Mouse (Mus musculus): ENCODE data around the gene Prpf31. TPM values are rescaled to one million over a fixed set of nuclear protein-coding genes. Genes with fewer than 3 reads are reported as not detected.

Gene Prpf31
- polyA plus RNA-seq (2014; fragmentation: Illumina TruSeq; extraction: RNeasy Lipid Tissue Mini Kit (QIAGEN cat#74804)) = 21.1 TPM

DNA sequence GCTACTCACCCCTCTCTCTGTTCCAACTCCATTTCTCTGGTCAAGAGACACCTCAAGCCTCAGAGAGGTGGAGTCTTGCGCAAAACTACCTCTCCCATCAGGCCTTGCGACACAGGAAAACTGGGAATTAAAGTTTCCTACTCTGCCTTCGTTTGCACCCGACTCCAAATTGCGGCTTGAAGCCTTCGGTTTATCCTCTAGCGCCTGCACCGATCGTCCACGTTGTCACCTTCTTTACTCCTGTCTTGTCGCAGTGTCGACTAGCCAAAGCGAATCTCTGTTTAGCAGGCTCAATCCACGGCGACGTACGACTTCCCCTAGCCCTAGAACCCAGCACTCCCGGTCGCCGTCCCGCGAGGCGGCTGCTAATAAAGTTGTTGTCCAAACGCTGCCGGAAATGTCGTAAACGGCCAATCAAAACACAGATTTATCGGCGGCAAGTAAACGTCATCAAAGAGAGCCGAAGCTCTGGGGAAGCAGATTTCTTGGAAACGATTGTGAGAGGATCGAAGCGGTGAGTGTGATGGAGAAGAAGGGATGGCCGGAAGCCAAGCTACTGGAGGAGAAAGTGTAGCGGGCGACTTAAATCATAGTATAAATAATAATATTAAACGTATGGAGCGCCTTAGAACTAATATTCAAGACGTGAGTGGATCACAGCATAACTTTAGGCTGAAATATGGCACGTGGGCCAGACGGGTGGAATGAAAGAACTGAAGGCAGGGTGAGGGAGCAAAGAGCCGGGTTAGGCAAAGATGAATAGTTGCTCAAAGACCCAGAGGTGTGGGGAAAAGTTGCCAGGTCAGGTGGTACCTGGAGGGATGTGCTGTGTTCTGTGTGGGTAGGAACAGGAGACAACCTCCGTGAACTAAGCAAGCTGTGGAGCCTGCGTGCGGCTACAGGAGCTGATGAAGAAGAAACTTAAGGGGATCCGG, at the start of gene Prpf31, which contains the start of gene Tfpt:
Gene Prpf31, plus strand, starts transcription at position 443 of the 935 bp plus-strand sequence.
Gene Tfpt, minus strand, starts transcription at position 387 of the 935 bp plus-strand sequence.

GRCm38 (mm10) chr7:3616057-3616388, 13.8 kb upstream of the Prpf31 start, which contains the start of gene Oscar:
Gene Oscar, minus strand, starts transcription at chr7:3616157.

DNA sequence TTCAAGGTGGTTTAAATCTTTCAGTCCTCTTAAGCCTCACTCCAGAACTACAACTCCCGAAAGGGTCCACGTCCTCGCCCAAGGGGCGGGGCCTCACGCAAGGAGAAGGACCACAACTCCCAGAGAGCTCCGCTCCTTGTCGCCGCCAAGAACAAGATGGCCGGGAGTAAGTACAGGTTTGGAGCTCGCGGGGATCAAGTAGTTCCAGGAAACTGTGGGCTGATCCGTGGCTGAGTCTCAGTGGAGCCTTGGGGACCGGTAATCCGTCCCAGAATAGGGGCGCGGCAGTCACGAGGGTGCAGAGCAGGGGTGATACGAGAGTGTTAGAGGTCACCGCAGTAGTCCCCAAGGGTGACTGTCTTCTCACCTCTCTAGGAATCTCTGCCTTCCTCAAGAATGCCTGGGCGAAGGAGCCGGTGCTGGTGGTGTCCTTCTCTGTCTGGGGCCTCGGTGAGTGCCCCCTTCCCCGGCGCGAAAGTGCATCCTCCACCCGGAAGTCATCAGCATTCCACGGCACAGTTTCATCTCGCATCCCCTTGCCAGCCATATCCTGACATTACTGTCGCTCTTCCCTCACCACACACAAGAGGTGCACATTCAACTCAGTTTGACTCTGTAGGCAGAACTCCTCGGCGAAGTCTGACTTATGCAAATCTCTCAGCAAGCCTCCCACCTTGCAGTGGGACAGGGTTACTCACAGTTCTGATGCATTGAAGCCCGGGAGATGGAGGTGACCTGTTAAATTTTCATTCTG, 12.4 kb upstream of the Prpf31 start, which contains the start of gene Ndufa3:
Gene Ndufa3, plus strand, starts transcription at position 132 of the 754 bp plus-strand sequence.

GRCm38 (mm10) chr7:3644672-3645487, 15.1 kb downstream of the Prpf31 start, which contains the start of gene Cnot3:
Gene Cnot3, plus strand, starts transcription at chr7:3645268.

DNA sequence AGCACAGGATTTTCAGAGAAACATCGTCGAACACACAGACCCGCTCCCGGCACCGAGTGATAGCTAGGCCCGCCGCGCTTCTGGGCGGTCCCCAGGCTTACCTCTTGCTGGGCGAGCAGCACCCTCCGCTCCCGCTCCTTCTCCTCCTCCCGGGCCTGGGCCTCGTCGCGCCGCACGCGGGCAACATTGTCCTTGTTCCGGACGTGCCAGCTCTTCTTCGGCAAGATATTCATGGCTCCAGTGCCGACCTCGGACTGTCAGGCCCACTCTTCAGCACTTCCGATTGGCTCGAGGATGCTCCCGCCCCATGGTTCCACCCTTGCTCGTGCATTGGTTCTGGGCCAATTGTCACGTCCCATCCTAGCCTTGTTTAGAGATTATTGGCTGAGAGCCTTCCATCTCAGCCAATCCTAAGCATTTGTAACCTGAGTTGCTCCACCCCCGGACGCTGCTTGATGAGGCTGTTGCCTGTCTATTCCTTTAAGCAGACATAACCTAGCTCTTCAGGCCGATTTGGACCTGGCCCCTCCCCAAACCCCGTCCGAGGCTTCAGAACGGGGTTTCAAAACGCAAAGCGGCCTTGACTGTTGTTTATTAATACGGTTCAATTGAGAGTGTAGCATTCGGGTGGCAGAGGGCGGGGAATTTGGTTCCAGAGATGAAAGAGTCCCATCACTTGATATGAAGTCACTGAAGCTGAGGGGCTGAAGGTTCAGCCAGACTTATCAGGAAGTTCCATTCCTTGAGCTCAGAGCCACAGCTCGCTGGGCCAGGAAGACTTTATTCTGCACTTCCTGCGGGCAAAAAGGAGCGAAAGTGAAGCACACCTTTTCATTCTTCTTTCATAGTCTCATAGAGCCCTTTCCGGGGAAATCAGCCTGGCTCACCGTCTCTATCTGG, 35.7 kb downstream of the Prpf31 start, which contains the start of gene Leng1:
Gene Leng1, minus strand, starts transcription at position 626 of the 900 bp plus-strand sequence.

DNA sequence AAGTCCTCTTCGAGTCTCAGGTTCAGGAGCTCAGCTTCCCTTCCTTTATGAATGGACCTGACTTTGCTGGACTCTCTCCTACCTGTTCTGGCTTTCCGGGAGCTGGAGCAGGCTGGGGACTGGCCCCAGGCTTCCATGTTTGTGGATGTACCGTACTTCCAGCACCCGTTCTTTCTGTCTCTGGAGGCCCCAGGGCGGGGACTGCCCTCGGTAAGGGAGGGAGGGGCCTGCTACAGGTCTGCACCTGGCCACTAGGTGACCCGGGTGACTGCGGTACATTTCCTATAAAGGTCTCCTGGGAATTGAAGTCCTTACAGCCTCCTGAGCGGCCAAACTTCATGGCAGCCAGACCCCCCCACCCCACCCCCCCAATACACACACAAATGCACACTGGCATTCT, 47.6 kb downstream of the Prpf31 start, which contains the start of gene Tmc4:
Gene Tmc4, minus strand, starts transcription at position 212 of the 400 bp plus-strand sequence.

Other genes with a start within 250 kb of the Prpf31 start
- not detected for gene Cacng8, start 239.3 kb upstream of the Prpf31 start, polyA plus RNA-seq (2014; fragmentation: Illumina TruSeq; extraction: RNeasy Lipid Tissue Mini Kit (QIAGEN cat#74804))
- 0.46 TPM for gene Cacng6, start 205.8 kb upstream of the Prpf31 start, polyA plus RNA-seq (2014; fragmentation: Illumina TruSeq; extraction: RNeasy Lipid Tissue Mini Kit (QIAGEN cat#74804))
- gene Tarm1, start 127.4 kb upstream of the Prpf31 start, polyA plus RNA-seq (2014; fragmentation: Illumina TruSeq; extraction: RNeasy Lipid Tissue Mini Kit (QIAGEN cat#74804)) = not detected
- gene Oscar, start 13.8 kb upstream of the Prpf31 start, polyA plus RNA-seq (2014; fragmentation: Illumina TruSeq; extraction: RNeasy Lipid Tissue Mini Kit (QIAGEN cat#74804)) = 0.26 TPM
- 10.4 TPM for gene Ndufa3, start 12.6 kb upstream of the Prpf31 start, polyA plus RNA-seq (2014; fragmentation: Illumina TruSeq; extraction: RNeasy Lipid Tissue Mini Kit (QIAGEN cat#74804))
- gene Tfpt, start 56 bp upstream of the Prpf31 start, polyA plus RNA-seq (2014; fragmentation: Illumina TruSeq; extraction: RNeasy Lipid Tissue Mini Kit (QIAGEN cat#74804)) = 1.0 TPM
- gene Cnot3, start 15.3 kb downstream of the Prpf31 start, polyA plus RNA-seq (2014; fragmentation: Illumina TruSeq; extraction: RNeasy Lipid Tissue Mini Kit (QIAGEN cat#74804)) = 19.9 TPM
- gene Leng1, start 35.9 kb downstream of the Prpf31 start, polyA plus RNA-seq (2014; fragmentation: Illumina TruSeq; extraction: RNeasy Lipid Tissue Mini Kit (QIAGEN cat#74804)) = 5.0 TPM
- gene Tmc4, start 47.6 kb downstream of the Prpf31 start, polyA plus RNA-seq (2014; fragmentation: Illumina TruSeq; extraction: RNeasy Lipid Tissue Mini Kit (QIAGEN cat#74804)) = 11.3 TPM
- gene Tsen34, start 62.9 kb downstream of the Prpf31 start, polyA plus RNA-seq (2014; fragmentation: Illumina TruSeq; extraction: RNeasy Lipid Tissue Mini Kit (QIAGEN cat#74804)) = 13.3 TPM
- 56.0 TPM for gene Mboat7, start 63.5 kb downstream of the Prpf31 start, polyA plus RNA-seq (2014; fragmentation: Illumina TruSeq; extraction: RNeasy Lipid Tissue Mini Kit (QIAGEN cat#74804))
- 11.4 TPM for gene Rps9, start 74.0 kb downstream of the Prpf31 start, polyA plus RNA-seq (2014; fragmentation: Illumina TruSeq; extraction: RNeasy Lipid Tissue Mini Kit (QIAGEN cat#74804))
- 5.2 TPM for gene Pirb, start 90.4 kb downstream of the Prpf31 start, polyA plus RNA-seq (2014; fragmentation: Illumina TruSeq; extraction: RNeasy Lipid Tissue Mini Kit (QIAGEN cat#74804))
- gene Gm15448, start 195.7 kb downstream of the Prpf31 start, polyA plus RNA-seq (2014; fragmentation: Illumina TruSeq; extraction: RNeasy Lipid Tissue Mini Kit (QIAGEN cat#74804)) = not detected
- 1.5 TPM for gene Pira2, start 215.1 kb downstream of the Prpf31 start, polyA plus RNA-seq (2014; fragmentation: Illumina TruSeq; extraction: RNeasy Lipid Tissue Mini Kit (QIAGEN cat#74804))